Mouse (Mus musculus) G1E (cell line): Measurements from ENCODE around the gene Grip1.

Experiments
- CTCF ChIP-seq: IDR thresholded peaks from 2 replicates; pipeline ENCODE4 v1.5.1; 2012; ENCODE audit warnings: low read depth, low read length, inconsistent platforms, mixed read lengths
- GATA1 ChIP-seq: IDR thresholded peaks from 2 replicates; pipeline ENCODE4 v1.6.1; 2012; ENCODE audit warnings: borderline replicate concordance, low read length, inconsistent platforms, mixed read lengths
- GATA2 ChIP-seq: IDR thresholded peaks from 2 replicates; pipeline ENCODE4 v1.6.1; 2012; ENCODE audit warnings: low read depth, low read length, inconsistent platforms, borderline replicate concordance
- POLR2AphosphoS5 ChIP-seq: IDR thresholded peaks from 2 replicates; pipeline ENCODE4 v1.6.1; 2012; ENCODE audit warnings: low read depth, low read length, inconsistent platforms; ENCODE audit not compliant: insufficient replicate concordance
- TAL1 ChIP-seq: conservative IDR thresholded peaks from 2 replicates; pipeline ENCODE4 v1.6.1; 2012; ENCODE audit warnings: low read depth, low read length, inconsistent platforms, mixed read lengths

GRCm38 (mm10) chr10:119684377-119684826 lies 230.8 kb downstream of the Grip1 start:
- TF ChIP-seq CTCF (no peak), TAL1 (no peak), GATA1 (no peak), POLR2AphosphoS5 (no peak), GATA2 (no peak)
